Mouse (Mus musculus) erythroblast, embryonic 14.5 days (primary cell): ENCODE measurements around the gene Hoxb3.

ENCODE experiments used
- GATA1 ChIP-seq: IDR thresholded peaks from 2 replicates; pipeline ENCODE4 v1.6.1; 2012; ENCODE audit warnings: low read length, inconsistent platforms, mixed read lengths
- TAL1 ChIP-seq: IDR thresholded peaks from 3 replicates; pipeline ENCODE4 v1.6.1; 2012; ENCODE audit warnings: low read length, inconsistent platforms, mixed read lengths

DNA sequence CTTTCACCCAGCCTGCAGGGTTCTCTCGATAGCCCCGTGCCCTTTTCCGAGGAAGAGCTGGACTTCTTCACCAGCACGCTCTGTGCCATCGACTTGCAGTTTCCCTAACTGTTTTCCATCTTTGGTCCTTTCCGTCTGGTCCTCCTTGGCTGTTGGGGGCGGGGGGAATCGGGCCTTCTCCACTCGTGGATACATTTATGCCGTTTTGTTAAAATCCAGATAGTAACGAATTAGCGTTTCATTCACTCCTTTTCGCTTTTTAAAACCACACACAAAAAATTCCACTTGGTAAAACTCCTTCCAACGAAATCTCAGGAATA is 30.4 kb downstream of the Hoxb3 start:
- TF ChIP-seq TAL1 (no peak), GATA1 (no peak)
